Mouse (Mus musculus) kidney, postnatal 36 days (tissue): ENCODE data around the gene Brdt.
A peak's percentile ranks its signal among the peaks of the same experiment; 100 is the strongest.
"Not testable (repeated sequence)": the region's sequence is repeated elsewhere in the genome, so short reads cannot be mapped to it uniquely, and the experiment has no call there.

Source experiments
- DNase-seq, 2 experiments: peaks; one replicate each; pipeline ENCODE4 v3.0.0; 2021 to 2022; ENCODE audit warnings: mixed read lengths in 2 of 2

Brdt gene

DNA sequence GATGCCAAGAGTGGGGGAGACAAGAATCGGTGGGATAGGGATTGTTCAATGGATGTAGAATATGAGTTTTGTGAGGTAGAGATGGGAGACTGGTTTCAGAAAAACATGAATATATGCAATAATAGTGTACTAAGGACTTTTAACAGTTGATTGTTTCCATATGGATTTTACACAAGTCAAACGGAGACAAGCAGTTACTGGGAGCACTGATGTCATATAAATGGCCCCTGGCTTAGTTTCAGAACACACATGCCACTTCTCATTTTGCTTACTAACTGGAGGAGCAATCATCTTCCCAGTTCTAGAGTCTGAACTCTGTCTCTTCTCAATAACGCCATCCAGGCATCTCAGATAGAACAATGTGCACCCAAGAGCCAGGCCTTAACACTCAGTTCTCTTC, 9.4 kb downstream of the Brdt start:
- no peak for DNase-seq

DNA sequence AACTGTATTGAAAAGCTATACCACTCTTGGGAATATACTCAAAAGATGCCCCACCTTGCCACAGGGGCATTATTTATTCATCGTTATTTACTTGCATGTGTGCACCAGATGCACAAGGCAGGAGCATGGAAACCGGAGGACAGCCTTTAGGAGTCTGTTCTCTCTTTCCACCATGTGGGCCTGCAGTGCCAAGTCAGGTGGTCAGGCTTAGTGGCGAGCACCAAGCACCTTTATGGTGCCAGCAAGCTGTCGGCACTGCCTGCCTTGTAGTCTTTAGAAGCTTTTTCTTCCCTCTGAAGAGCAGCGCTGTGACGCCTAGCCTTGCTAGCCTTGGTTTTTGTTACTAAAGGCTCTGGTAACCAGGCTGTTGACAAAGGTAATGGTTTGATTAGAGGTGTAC, 11.9 kb downstream of the Brdt start:
- no peak for DNase-seq

DNA sequence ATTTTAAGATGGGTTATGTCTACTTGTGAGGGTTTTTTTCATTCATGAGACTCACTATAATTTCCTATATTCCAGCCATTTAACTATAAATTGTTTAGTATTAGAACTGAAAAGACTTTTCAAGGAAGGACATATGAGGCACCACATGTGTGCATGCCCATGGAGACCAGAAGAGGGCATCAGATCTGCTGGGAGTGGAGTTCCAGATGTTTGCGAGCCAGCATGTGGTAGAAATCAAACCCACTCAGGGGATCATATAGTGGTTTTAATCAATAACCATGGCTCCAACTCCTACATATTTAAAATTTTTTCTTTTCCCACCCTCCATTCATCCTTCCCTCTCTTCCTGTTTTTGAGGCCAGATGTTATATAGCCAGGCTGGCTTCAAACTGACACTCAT, 15.3 kb downstream of the Brdt start:
- peak in 1 of 2 experiments; percentile 26 for DNase-seq

DNA sequence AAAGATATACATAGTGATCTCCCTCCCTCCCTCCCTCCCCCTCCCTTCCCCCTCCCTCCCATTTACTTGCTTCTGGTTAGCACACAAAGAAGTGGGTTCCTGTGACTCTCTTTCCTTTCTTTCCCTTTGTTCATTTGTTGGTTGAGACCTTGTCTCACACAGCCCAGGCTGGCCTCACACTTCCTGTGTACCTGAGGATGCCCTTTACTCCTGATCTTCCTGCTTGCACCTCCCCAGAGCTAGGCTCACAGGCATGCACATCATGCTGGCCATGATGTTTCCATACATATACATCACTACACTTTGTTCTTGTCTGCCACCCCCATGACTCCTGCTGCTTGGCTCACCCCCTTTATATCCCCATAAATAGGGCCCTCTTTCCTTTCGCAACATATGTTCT, 21.6 kb downstream of the Brdt start:
- DNase-seq: no peak

DNA sequence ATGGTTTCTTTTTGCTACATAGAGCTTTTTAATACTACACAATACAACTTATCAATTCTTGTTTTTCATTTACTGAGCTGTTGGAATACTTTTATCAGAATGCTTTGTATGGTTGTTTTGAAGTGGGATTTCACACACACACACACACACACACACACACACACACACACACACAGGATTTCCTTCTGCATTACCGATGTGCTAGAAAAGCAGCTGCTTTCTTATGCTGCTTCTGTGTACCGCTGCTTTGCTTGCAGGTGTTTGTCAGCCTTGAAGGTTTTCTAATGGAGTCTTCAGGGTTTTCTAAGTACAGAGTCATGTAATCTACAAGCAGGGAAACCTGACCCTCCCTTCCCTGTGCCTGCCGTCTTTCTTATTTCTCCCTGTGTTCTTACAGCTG, 23.0 kb downstream of the Brdt start:
- no peak for DNase-seq

DNA sequence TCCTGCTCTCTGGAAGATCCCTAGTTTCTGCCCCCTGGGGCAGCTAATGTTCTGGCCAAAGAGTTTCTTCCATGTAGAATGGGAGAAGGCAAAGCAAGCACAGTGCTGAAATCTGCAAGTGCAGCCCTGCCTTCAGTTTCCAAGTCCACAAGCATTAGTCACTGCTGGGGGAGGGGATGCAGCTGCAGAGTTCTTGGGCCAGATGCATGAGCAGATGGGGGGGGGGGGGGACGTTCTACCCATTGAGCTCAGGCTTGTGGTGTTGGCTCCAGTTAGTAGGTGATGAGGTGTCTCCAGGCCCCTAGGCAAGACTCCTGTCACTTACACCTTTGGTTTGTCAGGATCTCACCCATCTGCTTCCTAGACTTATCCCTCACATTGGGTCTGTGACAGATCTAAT, 24.8 kb downstream of the Brdt start:
- DNase-seq: no peak

DNA sequence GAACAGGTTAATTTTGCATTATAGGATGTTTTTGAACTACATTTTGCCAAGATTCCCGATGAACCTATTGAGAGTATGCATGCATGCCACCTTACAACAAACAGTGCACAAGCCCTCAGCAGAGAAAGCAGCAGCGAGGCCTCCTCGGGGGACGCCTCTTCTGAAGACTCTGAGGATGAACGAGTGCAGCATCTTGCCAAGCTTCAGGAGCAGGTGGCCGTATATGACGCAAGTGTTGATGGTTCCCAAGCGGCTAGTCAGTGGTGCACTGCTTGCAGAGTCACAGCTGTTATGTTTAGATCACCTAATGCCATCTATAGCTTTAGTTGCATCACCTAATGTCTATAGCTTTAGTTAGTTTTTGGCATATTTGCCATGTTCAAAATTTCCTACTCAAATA, 26.8 kb downstream of the Brdt start:
- no peak for DNase-seq

DNA sequence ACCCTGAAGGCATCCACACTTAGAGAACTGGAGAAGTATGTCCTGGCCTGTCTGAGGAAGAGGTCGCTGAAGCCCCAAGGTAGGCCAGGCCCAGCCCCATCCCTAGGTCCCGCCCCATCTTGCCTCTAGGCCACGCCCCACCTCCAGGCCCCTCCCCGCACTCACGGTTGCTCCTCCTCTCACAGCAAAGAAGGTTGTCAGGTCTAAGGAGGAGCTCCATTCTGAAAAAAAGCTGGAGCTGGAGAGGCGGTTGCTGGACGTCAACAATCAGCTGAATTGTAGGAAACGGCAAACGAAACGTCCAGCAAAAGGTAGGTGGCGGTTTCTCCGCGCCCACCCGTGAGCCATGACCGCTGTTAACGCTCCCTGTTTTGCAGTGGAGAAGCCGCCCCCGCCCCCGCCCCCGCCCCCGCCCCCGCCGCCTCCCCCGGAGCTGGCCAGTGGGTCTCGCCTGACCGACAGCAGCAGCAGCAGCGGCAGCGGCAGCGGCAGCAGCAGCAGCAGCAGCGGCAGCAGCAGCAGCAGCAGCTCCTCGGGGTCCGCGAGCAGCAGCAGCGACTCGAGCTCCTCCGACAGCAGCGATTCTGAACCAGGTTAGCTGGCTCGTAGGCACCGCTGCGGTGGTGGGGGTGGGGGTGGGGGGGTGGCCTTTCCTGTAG, 28.6 kb downstream of the Brdt start:
- peak; percentile 90 to 96 for DNase-seq

DNA sequence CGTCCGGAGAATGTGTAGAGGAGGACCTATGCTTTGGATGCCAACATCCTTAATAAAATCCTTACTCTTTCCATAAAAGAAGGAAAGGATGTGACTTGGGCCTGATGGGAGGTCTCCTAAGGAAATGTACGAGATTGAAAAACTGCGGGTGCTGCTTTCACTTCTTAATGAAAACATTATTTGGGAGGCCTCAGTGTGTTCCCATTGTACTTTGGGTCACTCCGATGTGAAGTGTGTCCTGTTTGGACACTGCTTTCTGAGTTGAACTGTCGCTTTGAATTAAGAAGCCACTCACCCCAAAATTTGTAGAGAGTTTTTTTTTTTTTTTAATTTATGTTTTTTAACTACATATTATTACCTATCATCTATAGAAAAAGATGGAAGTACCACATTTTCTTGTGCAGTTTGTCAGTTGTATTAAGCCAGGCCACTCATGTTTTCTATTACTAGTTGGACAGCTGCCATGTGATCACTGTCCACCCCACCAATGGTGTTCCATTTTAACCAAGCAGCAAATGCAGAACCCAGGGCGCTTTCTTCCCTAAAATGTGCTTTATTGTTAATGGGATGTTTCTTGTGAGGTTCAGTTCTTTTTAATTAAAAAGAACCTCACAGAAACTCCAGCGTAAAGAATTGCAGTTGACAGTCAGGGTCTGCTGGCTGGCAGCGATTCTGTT, 29.2 kb downstream of the Brdt start:
- DNase-seq: peak; percentile 1 to 6

DNA sequence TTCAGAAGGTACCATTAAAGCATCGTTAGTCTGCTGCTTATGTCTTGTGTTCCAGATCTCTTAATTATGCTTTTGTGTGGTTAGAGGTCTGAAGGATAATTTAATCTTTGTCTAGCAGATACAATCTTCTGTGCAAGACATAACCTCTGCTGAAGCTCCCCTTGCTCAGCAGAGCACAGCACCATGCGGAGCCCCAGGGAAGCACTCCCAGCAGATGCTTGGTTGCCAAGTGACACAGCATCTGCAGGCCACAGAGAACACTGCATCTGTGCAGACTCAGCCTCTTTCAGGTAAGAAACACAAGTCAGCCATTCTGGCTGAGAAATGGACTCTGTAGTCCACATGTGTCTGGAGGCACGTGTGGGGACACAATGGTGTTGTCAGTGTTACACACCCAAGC, 39.1 kb downstream of the Brdt start:
- DNase-seq: no peak

DNA sequence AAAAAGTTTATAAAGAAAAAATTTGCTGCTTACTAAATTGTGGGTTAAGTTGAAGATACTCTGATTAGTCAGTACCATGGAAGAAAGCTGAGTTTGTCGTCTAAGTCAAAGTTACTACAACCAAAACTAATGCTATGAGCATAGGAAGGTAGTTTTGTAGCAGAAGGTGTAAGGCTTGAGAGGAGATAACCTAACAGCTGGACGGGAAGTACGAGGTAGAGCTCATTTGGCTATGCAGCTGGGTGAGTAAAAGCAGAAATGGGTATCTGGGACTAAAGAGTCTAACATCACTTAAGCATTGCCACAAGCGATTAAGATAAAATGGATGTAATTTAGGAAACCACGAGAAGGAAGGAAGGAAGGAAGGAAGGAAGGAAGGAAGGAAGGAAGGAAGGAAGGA, 40.4 kb downstream of the Brdt start:
- no peak for DNase-seq

DNA sequence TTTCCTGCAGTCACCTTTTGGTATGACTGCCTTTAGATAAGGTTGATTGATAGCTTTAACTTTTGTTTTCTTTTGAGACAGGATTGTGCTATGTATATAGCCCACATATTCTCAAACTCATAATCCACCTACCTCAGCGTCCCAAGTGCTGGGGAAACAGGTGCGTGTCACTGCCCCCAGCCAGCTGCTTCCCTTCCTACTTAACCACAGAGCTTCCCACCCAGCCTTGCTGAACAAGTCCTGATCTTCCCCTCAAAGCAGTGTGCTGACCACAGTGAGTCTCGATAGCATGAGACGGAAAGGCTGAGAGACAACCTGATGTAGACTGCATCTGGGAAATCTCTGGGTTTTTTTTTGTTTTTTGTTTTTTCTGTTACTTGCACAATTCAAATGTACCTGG, 42.3 kb downstream of the Brdt start:
- no peak for DNase-seq

DNA sequence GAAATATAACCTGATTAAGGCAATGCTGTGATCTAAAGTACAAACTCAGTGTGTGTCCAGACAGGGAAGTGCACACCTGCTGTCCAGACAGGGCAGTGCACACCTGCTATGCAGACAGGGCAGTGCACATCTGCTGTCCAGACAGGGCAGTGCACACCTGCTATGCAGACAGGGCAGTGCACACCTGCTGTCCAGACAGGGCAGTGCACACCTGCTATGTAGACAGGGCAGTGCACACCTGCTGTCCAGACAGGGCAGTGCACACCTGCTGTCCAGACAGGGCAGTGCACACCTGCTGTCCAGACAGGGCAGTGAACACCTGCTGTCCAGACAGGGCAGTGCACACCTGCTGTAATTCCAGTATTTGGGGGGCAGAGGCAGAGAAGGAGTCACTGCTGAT, 55.5 kb downstream of the Brdt start:
- not testable (repeated sequence) for DNase-seq

DNA sequence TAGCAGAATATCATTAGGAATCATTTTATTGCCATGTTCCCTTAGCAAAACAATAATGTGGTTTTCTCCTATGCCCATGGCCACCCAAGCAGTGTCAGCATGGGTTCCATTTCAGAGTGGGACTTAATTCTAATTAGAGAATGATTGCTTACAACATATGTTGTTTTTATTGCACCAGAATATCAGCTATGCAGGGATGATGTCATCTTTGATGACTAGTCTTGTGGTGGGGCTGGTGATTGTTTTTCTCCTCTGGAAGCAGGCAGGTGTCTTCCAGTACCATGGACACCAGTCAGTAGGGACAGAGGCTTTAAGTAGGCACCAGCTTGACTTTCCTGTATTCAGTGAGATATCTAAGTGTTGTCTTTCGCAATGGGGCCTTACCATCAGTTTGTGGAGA, 56.8 kb downstream of the Brdt start:
- no peak for DNase-seq

DNA sequence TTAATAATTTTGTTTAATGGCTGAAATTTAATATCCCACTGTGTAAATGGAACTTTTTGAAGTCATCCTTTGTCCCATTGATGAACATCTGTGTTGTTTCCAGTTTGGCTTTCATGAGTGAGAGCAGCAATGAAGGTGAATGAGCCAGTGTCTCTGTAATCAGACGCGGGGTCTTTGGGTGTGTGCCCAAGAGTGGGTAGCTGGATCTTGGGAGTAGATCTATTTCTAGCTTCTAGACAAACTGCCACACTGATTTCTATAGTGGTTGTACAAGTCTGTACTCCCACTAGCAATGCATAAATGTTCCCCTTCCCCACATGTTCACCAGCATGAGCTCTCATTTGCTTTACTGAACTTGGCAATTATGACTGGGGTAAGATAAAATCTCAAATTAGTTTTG, 58.4 kb downstream of the Brdt start:
- DNase-seq: no peak

DNA sequence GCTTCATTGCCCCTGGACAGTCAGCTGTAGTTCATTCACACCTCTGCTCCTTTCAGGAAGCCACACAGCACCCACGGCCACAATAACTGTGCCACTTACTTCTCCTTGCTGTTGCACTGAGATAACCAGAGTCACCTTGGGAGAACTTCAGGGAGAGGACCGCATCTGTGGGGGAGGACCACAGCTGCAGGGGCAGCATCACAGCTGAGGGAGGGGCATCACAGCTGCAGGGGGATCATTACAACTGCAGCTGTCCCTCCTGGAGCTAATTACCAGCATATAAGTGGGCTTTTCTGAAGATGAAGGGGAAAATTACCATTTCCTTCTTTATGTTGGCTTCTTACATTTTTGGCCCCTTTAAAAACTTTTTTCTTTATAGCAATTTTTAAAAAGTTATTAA, 63.5 kb downstream of the Brdt start:
- DNase-seq: no peak

DNA sequence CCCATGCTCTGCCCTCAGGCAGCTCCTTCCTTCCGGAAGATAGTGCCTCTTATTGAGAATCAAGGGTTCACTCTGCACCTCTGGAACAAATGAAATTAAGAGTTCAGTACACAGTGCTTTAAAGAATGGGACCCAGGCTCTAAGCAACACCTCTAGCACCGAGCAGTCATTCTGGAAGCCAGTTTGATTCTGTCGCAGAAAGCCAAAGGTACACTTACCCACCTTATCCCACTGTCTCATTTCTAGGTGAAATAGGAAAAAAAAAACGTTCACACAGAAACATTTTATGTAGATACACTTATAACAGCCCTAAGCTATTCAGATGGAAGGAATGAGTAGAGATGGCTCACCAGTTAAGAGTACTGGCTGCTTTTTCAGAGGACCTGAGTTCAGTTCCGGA, 71.5 kb downstream of the Brdt start, which contains the start of gene Ephx4:
Gene Ephx4 (plus strand): TSS at position 301 of the 400 bp plus-strand sequence.
- no peak for DNase-seq

DNA sequence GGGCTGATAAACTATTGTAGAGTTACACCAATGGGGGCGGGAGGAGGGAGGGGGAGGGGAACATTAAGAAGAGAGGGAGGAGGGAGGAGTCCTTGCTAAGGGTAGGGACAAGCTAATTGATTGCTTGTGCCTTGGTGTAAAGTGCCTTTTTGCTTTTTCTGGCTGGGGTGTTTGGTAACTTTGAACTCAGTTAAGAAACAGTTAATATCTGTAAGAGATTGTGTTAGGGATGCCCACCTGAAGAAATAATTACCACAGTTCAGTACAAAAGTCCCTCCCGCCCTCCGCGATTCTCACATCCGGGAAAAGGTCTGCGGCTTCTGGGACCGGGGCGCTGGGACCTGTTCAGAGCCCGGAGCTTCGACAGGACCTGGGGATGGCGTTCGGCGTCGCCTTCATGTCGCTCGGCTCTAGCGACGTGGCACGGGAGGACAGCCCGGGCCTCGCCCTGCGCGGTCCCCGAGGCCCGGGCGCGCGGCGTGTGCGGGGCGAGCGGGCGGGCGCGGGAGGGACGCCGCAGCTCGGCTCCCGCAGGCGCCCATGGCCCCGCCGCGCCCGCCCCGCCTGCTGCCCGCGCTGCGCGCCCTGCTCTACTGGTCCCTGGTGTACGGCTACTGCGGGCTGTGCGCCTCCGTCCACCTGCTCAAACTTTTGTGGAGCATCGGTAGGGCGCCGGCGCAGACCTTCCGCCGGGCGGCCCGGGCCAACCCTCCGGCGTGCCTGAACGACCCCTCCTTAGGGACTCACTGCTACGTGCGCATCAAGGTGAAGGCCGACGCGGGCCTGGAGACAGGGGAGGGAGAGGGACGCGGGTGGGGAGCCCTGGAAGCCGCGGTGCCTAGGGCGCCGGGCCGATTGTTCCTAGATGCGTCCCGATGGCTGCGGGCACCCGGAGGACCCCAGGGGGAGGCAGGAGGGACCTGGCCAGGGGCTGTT, 72.3 kb downstream of the Brdt start:
- DNase-seq: peak in 1 of 2 experiments; percentile 30

DNA sequence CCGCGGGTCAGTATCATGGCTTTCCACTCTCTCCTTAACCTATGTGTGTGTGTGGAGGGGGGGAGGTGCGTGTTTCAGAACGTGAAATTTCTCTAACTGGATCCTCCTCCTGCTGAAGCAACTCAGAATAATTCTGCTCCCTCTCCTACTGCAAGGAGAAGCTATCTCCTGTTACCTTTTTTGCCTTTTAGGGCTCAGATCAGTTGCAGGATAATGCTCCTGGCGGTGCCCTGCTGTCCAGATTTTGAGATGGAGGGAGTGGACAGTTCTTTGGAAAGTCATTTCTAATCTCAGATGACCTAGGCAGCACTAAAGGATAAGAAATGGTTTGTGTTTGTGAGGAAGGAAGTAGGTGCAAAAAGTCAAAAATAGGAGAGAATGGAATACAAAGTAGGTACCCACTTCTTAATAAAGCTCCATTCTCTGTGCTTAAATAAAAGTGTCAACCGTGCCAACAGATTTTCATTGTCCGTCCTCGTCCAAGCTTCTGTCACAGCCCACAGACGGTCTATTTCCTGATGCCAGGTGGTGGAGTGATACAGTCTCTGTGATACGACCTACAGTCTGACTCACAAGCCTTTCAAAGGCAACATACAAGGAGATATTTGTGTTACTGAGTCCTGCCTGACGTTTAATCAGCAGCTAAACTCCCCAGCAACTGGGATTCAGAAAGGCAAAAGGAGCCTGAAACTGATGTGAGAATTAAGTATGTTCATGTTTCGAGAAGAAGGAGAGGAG, 73.2 kb downstream of the Brdt start:
- DNase-seq: no peak

DNA sequence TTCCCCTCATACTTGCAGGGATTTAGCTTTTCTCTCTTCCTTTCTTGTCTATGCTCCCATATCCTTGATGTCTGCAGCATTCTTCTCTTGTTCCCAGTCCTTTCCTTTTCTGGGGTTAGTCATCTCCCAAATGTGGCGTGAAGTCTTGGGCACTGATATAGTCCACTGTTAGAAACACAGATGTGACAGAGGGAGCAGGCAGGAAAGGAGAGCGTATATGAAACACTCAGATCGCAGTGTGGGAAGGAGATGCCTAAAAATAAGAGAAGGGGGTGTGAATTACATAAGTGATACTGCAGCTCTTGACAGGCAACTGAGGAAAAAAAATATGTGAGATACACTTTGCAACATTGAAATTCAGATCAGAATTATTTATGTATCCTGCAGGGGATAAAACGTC, 74.4 kb downstream of the Brdt start:
- no peak for DNase-seq

DNA sequence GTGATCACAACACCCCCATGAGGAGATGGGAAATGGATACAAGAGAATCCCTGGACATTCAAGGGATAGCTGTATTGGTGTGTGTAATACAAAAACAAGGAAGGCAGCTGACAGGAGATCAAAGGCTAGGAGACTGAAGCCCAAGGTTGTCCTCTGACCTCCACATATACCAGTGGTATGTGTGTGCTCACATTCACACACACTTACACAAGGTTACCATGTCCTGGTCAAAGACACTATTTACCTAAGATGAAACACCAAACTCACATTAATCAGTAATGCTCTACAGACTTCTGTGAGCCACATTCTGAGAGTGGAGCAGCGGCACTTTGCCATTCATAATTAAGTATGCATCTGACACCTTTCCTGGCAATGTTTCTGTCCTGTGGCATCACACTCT, 79.3 kb downstream of the Brdt start:
- no peak for DNase-seq

DNA sequence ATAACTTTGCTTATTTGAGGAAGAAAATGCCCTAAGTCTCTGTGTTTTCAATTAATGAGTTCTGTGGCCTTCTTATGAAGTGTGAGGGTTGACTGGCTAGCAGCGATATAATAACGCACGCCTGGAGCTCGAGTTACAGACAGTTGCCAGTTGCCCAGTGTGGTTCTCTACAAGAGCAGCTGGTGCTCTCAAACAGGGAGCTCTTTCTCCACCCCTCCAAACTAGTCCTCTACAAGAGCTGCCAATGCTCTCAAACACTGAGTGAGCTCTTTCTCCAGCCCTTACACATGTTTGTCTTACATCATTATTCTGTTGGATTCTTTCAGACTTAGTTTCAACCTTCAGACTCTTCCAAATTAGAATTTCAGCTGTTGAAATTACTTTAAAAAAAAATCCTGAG, 80.4 kb downstream of the Brdt start:
- no peak for DNase-seq

DNA sequence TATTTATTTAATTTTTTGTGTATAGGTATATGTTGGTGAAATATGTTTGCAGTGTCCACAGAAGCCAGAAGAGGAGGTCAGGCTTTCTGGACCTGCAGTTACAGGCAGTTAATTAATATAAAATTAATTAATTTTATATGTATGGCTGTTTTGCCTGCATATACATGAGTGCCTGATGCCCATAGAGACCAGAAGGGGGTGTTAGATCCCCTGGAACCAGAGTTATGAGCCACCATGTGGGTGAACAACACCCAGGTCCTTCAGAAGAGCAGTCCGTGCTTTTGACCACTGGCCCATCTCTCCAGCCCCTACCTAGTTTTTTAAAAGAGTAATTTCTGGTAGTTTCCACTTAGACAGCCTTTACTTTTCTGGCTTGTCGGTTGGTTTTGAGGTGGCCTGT, 81.3 kb downstream of the Brdt start:
- no peak for DNase-seq
